Mouse (Mus musculus) cerebellum, adult 2 months (tissue): ENCODE measurements at regions not wholly inside any gene's neighbourhood (a gene's known extent, or its start where the extent isn't known, plus 50 kb on each side); places are given as distances from the start of the nearest gene placed in this dataset.

ENCODE experiments used
- CTCF ChIP-seq: fragments of 200-500 bp; IDR thresholded peaks from 2 replicates; pipeline ENCODE4 v1.5.1; 2011; ENCODE audit warnings: low read depth, mild to moderate bottlenecking, control low read depth, low read length, moderate library complexity, borderline replicate concordance; ENCODE audit not compliant: insufficient read depth
- POLR2A ChIP-seq: fragments of 200-500 bp; IDR thresholded peaks from 2 replicates; pipeline ENCODE4 v1.6.1; 2011; ENCODE audit warnings: low read length, control low read depth, borderline replicate concordance; ENCODE audit not compliant: insufficient read depth

DNA sequence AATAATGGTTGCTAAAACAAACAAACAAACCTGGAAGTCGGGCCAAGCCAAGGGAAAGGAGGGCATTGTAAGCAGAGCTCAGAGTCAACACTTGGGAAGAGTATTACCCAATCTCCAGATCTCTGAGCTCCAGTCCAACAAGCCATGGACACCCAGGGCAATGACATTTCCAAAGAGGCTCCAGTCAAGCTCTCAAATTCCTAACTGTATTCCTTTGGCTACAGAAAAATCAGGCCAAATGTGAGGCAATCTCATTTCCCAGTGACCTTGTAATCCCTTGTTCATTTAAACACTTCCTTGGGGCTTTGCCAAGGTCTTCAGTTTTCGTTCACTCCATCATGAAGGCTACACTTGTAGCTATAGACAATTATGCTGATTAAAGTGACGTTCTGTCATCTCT, 59.5 kb upstream of the Lmo4 start:
- TF ChIP-seq CTCF (no peak), POLR2A (no peak)
